Mouse (Mus musculus): Measurements from ENCODE around the gene Dip2b.

DNA sequence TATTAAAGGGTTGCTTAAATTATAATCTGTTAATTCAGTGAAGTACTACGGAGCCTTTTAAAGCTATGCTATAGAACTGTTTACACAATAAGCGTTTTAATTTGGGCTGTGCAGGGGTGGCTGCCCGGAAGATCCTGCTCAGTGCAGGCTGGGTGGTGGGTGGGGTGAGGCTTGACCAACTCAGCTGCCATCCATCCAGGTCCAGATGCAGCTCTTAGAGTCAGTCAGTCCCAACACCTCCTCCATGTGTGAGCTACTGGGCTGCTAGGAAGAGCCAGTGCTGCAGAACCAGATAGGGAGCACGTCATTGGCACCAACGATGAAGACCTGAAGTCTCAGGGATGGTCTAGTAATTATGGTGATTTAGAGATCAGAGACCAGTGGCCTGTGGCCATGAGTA lies 101.2 kb downstream of the Dip2b start:
- TF ChIP-seq POLR2A (IDR thresholded peaks at IDR 0.05; ENCODE audit: borderline replicate concordance, extremely low read depth, low read depth, low read length) (no peak), CTCF (IDR thresholded peaks at IDR 0.05; ENCODE audit: insufficient read depth, low read length) (no peak)

All from lung, adult 2 months (tissue).